Mouse (Mus musculus) intestine, embryonic 15.5 days (tissue): ENCODE measurements around the gene Nxn. TPM values are rescaled to one million over a fixed set of nuclear protein-coding genes. Genes with fewer than 3 reads are reported as not detected.

Experiments used
- ATAC-seq: fragments of 200-750 bp; cut with Nextera tagmentation; 2 replicates; pipeline ENCODE4 v1.8.0; 2017; ENCODE audit warnings: moderate TSS enrichment, moderate library complexity
- H3K27ac ChIP-seq: fragments of 300-500 bp; sonication (generic); 2 replicates; pipeline ENCODE4 v1.5.1; 2015; ENCODE audit warnings: mild to moderate bottlenecking, inconsistent platforms
- H3K27me3 ChIP-seq: fragments of 300-500 bp; sonication (generic); replicated peaks from 2 replicates; pipeline ENCODE4 v1.6.1; 2015; ENCODE audit warnings: inconsistent platforms
- H3K36me3 ChIP-seq: fragments of 300-500 bp; sonication (generic); 2 replicates; pipeline ENCODE4 v1.6.1; 2015; ENCODE audit warnings: inconsistent platforms
- H3K4me1 ChIP-seq: fragments of 300-500 bp; sonication (generic); replicated peaks from 2 replicates; pipeline ENCODE4 v1.6.1; 2015; ENCODE audit warnings: inconsistent platforms
- H3K4me2 ChIP-seq: fragments of 300-500 bp; sonication (generic); replicated peaks from 2 replicates; pipeline ENCODE4 v1.6.1; 2015; ENCODE audit warnings: mild to moderate bottlenecking, inconsistent platforms
- H3K4me3 ChIP-seq: fragments of 300-500 bp; sonication (generic); replicated peaks from 2 replicates; pipeline ENCODE4 v1.5.1; 2015; ENCODE audit warnings: inconsistent platforms
- H3K9ac ChIP-seq: fragments of 300-500 bp; sonication (generic); 2 replicates; pipeline ENCODE4 v1.6.1; 2015; ENCODE audit warnings: inconsistent platforms
- H3K9me3 ChIP-seq: fragments of 300-500 bp; sonication (generic); 2 replicates; pipeline ENCODE4 v1.6.1; 2016; ENCODE audit warnings: inconsistent platforms
- WGBS: fragments of 180-500 bp; shearing (Covaris S2); methylation state at CpG from one replicate; pipeline ENCODE4 v1.1.7; 2015; 5-methylcytosine and 5-hydroxymethylcytosine counted together
- polyA plus RNA-seq: library from polyadenylated mRNA; unstranded; fragments of >200 nt; fragmentation: Nextera tagmentation; extraction: Ambion mirVana; gene quantifications from 2 replicates; pipeline ENCODE4 v1.2.1, GENCODE M21; 2015

The Nxn gene
- polyA plus RNA-seq, 1 experiment from 2014 or later: 31.1 TPM

GRCm38 (mm10) chr11:76357464-76357863 is 41.5 kb downstream of the Nxn start:
- H3K4me1 ChIP-seq: peaks cover 35% of the 10 kb centered on the region
- WGBS: 72% methylated on average over 12 of the region's 12 CpGs

DNA sequence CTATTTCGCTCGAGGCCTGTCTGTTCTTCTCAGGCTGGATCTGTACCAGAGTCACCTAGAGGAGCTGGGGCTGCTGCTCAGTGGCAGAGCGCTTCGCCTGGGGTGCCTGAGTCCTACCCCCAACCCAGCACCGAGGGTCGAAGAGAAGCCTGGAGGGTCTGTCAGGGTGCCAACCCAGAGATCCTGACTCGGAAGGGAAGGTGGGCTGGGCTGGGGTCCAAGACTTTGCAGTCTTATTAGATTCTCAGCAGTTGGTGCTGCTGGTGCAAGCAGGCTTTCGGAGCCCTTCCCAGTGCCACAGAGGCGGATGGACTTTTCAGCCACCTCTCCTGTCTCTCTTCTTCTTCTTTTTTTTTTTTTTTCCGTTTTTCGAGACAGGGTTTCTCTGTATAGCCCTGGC is 42.8 kb downstream of the Nxn start:
- H3K9me3 ChIP-seq: no peaks in the 10 kb centered on the region
- H3K4me2 ChIP-seq: no peak overlapping the region
- no peaks in the 10 kb centered on the region for H3K27me3 ChIP-seq
- peaks cover 35% of the 10 kb centered on the region for H3K4me1 ChIP-seq
- WGBS: 83% methylated on average over 10 of the region's 11 CpGs
- no peak overlapping the region for H3K27ac ChIP-seq
- ATAC-seq: no peak
- H3K4me3 ChIP-seq: no peak overlapping the region
- H3K36me3 ChIP-seq: no peaks in the 10 kb centered on the region
- H3K9ac ChIP-seq: no peak overlapping the region

More at GRCm38 (mm10) chr11:76357464-76357863, 41.5 kb downstream of the Nxn start:
- Histone ChIP-seq H3K4me2 (no peak overlapping the region), H3K9me3 (no peaks in the 10 kb centered on the region), H3K4me3 (no peak overlapping the region), H3K9ac (no peak overlapping the region), H3K27me3 (no peaks in the 10 kb centered on the region), H3K27ac (no peak overlapping the region), H3K36me3 (no peaks in the 10 kb centered on the region)
- ATAC-seq: no peak

GRCm38 (mm10) chr11:76355425-76355824 is 43.5 kb downstream of the Nxn start:
- WGBS: 55% methylated on average over 6 of the region's 6 CpGs
- ATAC-seq: peak; percentile 76
- peaks cover 40% of the 10 kb centered on the region for H3K4me1 ChIP-seq
- H3K27me3 ChIP-seq: no peaks in the 10 kb centered on the region
- H3K9me3 ChIP-seq: no peaks in the 10 kb centered on the region
- H3K4me2 ChIP-seq: no peak overlapping the region
- peak overlapping the region; percentile 27; the same call in 1 of the 2 replicates for H3K27ac ChIP-seq
- H3K36me3 ChIP-seq: no peaks in the 10 kb centered on the region
- no peak overlapping the region for H3K9ac ChIP-seq
- H3K4me3 ChIP-seq: no peak overlapping the region

GRCm38 (mm10) chr11:76352861-76353558 is 45.9 kb downstream of the Nxn start:
- no peak for ATAC-seq
- H3K27me3 ChIP-seq: no peaks in the 10 kb centered on the region
- no peak overlapping the region for H3K4me3 ChIP-seq
- no peaks in the 10 kb centered on the region for H3K9me3 ChIP-seq
- H3K4me1 ChIP-seq: peaks cover 40% of the 10 kb centered on the region
- WGBS: 69% methylated on average over 16 of the region's 16 CpGs
- no peak overlapping the region for H3K9ac ChIP-seq
- H3K4me2 ChIP-seq: no peak overlapping the region
- H3K36me3 ChIP-seq: no peaks in the 10 kb centered on the region
- 0 out of 2 replicates have a peak overlapping the region, but pooled peaks have one; percentile 33 for H3K27ac ChIP-seq

DNA sequence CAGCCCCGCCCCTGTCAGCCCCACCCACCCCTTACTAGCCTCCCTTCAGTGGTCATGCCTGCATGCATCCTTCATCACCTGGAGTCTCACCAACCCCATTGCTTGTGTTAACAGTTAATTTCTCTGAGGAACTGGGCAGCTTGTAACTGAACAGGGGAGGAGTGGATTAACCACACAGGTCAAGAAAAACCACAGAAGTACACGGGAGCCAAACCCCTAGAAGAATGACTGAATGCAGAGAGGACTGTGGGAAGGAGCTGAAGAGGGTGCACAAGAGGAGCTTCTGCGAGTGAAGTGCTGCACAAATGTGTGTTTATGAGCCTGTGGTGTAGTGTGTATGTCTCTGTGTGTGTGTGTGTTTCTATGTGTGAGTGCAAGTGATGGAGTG is 47.3 kb downstream of the Nxn start:
- 27% methylated on average over 3 of the region's 3 CpGs for WGBS
- no peak for ATAC-seq
- peaks cover 36% of the 10 kb centered on the region for H3K4me1 ChIP-seq

GRCm38 (mm10) chr11:76350931-76351623 is 47.9 kb downstream of the Nxn start:
- H3K4me2 ChIP-seq: no peak overlapping the region
- no peak overlapping the region for H3K9ac ChIP-seq
- ATAC-seq: no peak
- 49% methylated on average over 10 of the region's 10 CpGs for WGBS
- H3K36me3 ChIP-seq: no peaks in the 10 kb centered on the region
- H3K4me1 ChIP-seq: peaks cover 36% of the 10 kb centered on the region
- no peak overlapping the region for H3K4me3 ChIP-seq
- no peak overlapping the region for H3K27ac ChIP-seq
- no peaks in the 10 kb centered on the region for H3K27me3 ChIP-seq
- no peaks in the 10 kb centered on the region for H3K9me3 ChIP-seq

More for the DNA sequence above, 47.3 kb downstream of the Nxn start:
- H3K9me3 ChIP-seq: no peaks in the 10 kb centered on the region
- no peak overlapping the region for H3K27ac ChIP-seq
- H3K36me3 ChIP-seq: no peaks in the 10 kb centered on the region
- H3K9ac ChIP-seq: no peak overlapping the region
- H3K4me3 ChIP-seq: no peak overlapping the region
- no peaks in the 10 kb centered on the region for H3K27me3 ChIP-seq
- H3K4me2 ChIP-seq: no peak overlapping the region

DNA sequence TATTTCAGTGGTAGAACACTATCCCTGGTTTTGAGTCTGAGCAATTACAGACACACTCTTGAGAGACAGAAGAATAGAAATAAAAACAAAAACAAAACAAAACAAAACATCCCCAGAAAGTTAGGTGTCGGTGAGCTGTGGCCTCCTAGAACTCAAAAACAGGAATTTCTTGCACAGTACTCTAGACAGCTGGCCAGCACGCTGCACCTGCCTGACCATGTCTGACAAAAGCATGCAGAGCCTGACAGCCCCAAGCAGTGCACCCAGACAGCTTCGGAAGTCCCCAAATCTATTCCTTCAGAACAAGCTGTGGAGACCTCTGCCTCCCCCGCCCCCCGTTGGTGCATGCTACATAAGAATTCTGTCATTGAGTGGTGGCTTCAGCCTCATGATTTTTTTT is 49.1 kb downstream of the Nxn start:
- 59% methylated on average over 5 of the region's 5 CpGs for WGBS
- H3K4me2 ChIP-seq: no peak overlapping the region
- H3K27me3 ChIP-seq: no peaks in the 10 kb centered on the region
- peaks cover 27% of the 10 kb centered on the region for H3K4me1 ChIP-seq
- no peaks in the 10 kb centered on the region for H3K9me3 ChIP-seq
- no peak for ATAC-seq
- no peak overlapping the region for H3K9ac ChIP-seq
- no peaks in the 10 kb centered on the region for H3K36me3 ChIP-seq
- no peak overlapping the region for H3K4me3 ChIP-seq
- no peak overlapping the region for H3K27ac ChIP-seq

DNA sequence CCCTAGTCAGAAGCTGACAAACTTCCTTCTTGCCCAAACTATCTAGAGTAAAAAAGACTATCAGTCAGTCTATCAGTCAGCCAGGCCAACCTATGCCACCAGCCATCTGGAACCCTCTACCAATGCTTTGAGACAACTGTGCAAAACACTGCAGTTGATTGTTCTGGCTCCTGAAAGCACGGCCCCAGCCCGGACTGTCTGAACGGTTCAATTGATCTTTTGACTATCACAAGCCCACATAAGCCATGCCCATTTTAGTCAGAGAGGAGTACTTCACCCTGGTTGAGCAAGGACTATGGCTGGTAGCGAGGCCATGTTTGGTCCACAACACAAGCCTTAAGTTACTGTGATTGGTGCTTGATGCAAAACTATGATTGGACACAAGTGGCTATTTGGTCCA is 51.4 kb downstream of the Nxn start:
- ATAC-seq: no peak
- 82% methylated on average over 4 of the region's 4 CpGs for WGBS
- Histone ChIP-seq H3K36me3 (no peaks in the 10 kb centered on the region), H3K4me2 (no peak overlapping the region), H3K4me1 (peaks cover 31% of the 10 kb centered on the region), H3K9me3 (no peaks in the 10 kb centered on the region), H3K27ac (no peak overlapping the region), H3K9ac (no peak overlapping the region), H3K27me3 (no peaks in the 10 kb centered on the region), H3K4me3 (no peak overlapping the region)

DNA sequence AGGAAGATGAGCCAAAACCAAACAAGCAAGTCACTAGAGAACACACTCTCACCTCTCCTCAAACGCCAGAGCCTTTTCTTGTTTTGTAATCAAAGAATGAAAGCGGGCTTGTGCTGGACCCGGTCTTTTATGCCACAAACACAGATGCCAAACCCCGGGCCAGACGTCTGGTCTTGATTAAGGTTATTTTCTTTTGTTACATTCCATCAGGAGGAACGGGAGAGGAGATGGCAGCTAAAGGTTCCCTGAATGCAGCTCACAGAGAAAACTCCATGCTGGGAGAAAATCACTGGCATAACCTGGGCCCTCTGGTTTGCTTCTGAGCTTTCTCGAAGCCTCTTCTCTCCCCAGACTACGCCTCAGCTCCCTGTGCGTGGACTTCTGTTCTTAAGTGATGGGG is 55.9 kb downstream of the Nxn start:
- no peak for ATAC-seq
- H3K4me1 ChIP-seq: peaks cover 23% of the 10 kb centered on the region; the same call in 1 of the 2 replicates
- H3K9ac ChIP-seq: no peak overlapping the region
- H3K36me3 ChIP-seq: no peaks in the 10 kb centered on the region
- H3K9me3 ChIP-seq: no peaks in the 10 kb centered on the region
- H3K27me3 ChIP-seq: no peaks in the 10 kb centered on the region
- H3K4me2 ChIP-seq: no peak overlapping the region
- no peak overlapping the region for H3K4me3 ChIP-seq
- no peak overlapping the region for H3K27ac ChIP-seq
- 61% methylated on average over 9 of the region's 9 CpGs for WGBS

GRCm38 (mm10) chr11:76341884-76342645 is 56.9 kb downstream of the Nxn start:
- WGBS: 46% methylated on average over 14 of the region's 14 CpGs
- no peaks in the 10 kb centered on the region for H3K27me3 ChIP-seq
- H3K27ac ChIP-seq: no peak overlapping the region
- H3K4me2 ChIP-seq: no peak overlapping the region
- H3K4me3 ChIP-seq: no peak overlapping the region
- H3K36me3 ChIP-seq: no peaks in the 10 kb centered on the region
- no peak overlapping the region for H3K9ac ChIP-seq
- peaks cover 30% of the 10 kb centered on the region; the same call in 1 of the 2 replicates for H3K4me1 ChIP-seq
- no peaks in the 10 kb centered on the region for H3K9me3 ChIP-seq
- ATAC-seq: 0 out of 2 replicates have a peak, but pooled peaks have one; percentile 34

GRCm38 (mm10) chr11:76341163-76341562 is 57.8 kb downstream of the Nxn start:
- WGBS: 57% methylated on average over 14 of the region's 14 CpGs
- no peaks in the 10 kb centered on the region for H3K27me3 ChIP-seq
- H3K9me3 ChIP-seq: no peaks in the 10 kb centered on the region
- no peak overlapping the region for H3K9ac ChIP-seq
- no peak for ATAC-seq
- H3K27ac ChIP-seq: 0 out of 2 replicates have a peak overlapping the region, but pooled peaks have one; percentile 33
- no peaks in the 10 kb centered on the region for H3K36me3 ChIP-seq
- peaks cover 30% of the 10 kb centered on the region; the same call in 1 of the 2 replicates for H3K4me1 ChIP-seq
- no peak overlapping the region for H3K4me3 ChIP-seq
- no peak overlapping the region for H3K4me2 ChIP-seq

- H3K4me3 ChIP-seq: no peak overlapping the region
- no peak for ATAC-seq
- WGBS: 65% methylated on average over 5 of the region's 5 CpGs
- H3K36me3 ChIP-seq: no peaks in the 10 kb centered on the region
- H3K4me1 ChIP-seq: peaks cover 30% of the 10 kb centered on the region; the same call in 1 of the 2 replicates
- H3K4me2 ChIP-seq: no peak overlapping the region
- H3K27me3 ChIP-seq: no peaks in the 10 kb centered on the region
- no peaks in the 10 kb centered on the region for H3K9me3 ChIP-seq
- no peak overlapping the region for H3K27ac ChIP-seq
- no peak overlapping the region for H3K9ac ChIP-seq
These were observed 59.1 kb downstream of the Nxn start for GRCm38 (mm10) chr11:76339830-76340229.
